Mouse (Mus musculus) c-Kit-positive CD71-negative TER-119-negative erythroid progenitor cells, embryonic 14.5 days (primary cell): ENCODE measurements around the gene Cdkl4.

Experiments used
- DNase-seq: peaks from one replicate; pipeline ENCODE4 v3.0.0-alpha.2; 2013; ENCODE audit warnings: low read depth

Gene Cdkl4

DNA sequence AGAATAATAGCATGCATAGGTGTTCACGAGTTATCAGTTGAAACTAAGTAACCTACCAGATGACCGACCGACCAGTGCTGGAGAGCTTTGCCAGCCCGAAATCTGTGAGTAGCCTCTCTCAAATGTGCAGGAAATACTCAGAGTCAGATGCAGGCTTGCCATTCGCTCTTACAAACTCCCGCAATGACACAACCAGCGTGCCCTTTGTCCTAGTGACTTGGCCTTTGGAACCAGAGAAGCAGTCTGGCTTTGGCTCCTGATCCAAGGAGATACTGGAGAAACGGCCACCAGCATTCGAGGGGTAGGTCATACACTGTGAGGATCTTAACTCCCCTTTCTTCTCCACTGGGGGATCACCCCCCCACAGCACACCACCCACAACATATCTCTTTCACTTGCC, 61.7 kb downstream of the Cdkl4 start:
- DNase-seq: no peak

DNA sequence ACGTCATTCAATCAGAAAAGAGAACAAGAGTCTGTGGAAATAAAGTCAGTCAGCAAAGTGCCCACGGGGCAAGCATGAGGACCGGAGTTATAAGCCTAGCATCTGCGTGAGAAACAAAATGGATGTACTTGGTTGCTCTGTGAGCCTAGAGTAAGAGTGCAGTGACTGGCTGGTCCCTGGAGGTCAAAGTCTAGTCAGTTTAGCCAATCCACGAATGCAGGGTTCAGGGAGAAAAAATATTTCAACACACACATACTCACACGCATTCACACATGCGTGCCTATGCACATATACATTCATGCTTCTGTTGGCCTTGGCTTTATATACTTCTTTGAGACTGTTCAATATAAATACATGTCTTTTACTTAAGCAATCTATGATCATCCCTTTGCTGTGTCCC, 62.1 kb downstream of the Cdkl4 start:
- no peak for DNase-seq

GRCm38 (mm10) chr17:80513766-80514165, 63.8 kb downstream of the Cdkl4 start:
- no peak for DNase-seq

- no peak for DNase-seq
These were observed 67.2 kb downstream of the Cdkl4 start for GRCm38 (mm10) chr17:80510459-80510855.

- DNase-seq: no peak
These were observed 67.8 kb downstream of the Cdkl4 start for GRCm38 (mm10) chr17:80509494-80510458.

GRCm38 (mm10) chr17:80505766-80506165, 71.8 kb downstream of the Cdkl4 start:
- DNase-seq: no peak

- no peak for DNase-seq
These were observed 72.3 kb downstream of the Cdkl4 start for GRCm38 (mm10) chr17:80505342-80505741.

GRCm38 (mm10) chr17:80501805-80502172, 75.8 kb downstream of the Cdkl4 start:
- DNase-seq: no peak

GRCm38 (mm10) chr17:80501037-80501804, 76.4 kb downstream of the Cdkl4 start:
- no peak for DNase-seq

- no peak for DNase-seq
These were observed 77.6 kb downstream of the Cdkl4 start for GRCm38 (mm10) chr17:80500025-80500424.

- DNase-seq: no peak
These were observed 78.9 kb downstream of the Cdkl4 start for GRCm38 (mm10) chr17:80498600-80499268.

DNA sequence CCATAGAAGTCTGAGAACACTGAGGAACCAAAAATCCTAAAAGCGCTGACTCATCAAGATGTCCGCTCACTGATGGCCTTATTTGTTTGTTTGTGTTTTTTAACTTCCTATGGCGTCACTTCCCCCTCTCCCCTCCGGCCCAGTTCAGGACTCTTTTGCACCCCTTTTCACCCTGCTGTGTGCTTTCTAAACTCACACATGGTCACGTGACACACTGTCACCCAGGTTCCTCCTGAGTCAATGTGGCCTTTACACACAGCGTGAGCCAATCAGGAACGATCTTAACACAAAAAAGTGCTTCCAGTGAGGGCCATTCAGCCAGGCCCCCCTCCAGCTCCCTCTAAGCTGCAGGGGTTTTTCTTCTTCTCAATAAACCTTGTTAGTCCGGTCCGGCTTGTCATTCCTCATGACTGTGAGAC, 80.4 kb downstream of the Cdkl4 start:
- DNase-seq: no peak

DNA sequence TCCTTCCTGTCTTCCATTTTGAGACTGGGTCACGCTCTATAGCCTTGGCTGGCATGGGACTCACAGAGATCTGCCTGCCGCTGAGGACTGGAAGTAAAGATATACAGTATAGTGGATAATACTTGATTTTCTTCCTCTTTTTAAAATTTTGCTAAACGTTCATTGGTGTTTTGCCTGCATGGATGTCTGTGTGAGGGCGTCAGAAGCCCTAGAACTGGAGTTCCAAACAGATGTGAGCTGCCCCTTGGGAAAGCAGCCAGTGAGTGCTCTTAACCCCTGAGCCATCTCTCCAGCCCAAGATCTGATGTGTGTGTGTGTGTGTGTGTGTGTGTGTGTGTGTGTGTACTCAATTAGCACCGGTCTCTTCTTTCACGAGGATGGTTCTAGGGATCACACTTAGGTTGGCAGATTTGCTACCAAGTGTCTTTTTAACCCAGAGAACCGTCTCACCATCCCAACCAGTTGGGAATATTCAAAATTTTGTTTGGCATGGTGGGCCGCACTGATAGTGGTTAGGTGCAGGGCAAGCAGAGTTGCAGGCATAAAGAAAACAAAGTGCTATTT, 80.9 kb downstream of the Cdkl4 start:
- DNase-seq: no peak

GRCm38 (mm10) chr17:80496185-80496584, 81.4 kb downstream of the Cdkl4 start:
- no peak for DNase-seq

DNA sequence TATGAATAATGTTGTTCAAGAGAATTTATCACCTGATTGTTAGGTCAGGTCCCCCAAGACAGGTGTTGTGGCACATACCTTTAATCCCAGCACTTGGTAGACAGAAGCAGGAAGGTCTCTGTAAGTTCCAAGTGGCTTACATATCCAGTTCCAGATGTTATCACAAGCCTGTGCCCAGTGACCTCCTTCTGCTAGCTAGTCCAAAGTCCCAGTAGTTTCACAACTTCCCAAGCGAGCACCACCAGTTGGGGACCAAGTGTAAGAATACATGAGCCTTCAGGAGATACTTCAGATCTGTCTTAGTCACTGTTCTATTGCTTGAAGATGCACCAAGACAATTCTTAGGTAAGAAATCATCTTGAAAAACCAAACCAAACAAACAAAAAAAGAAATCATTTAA, 83.7 kb downstream of the Cdkl4 start:
- DNase-seq: no peak

GRCm38 (mm10) chr17:80492811-80493210, 84.8 kb downstream of the Cdkl4 start:
- DNase-seq: no peak

GRCm38 (mm10) chr17:80492274-80492673, 85.3 kb downstream of the Cdkl4 start:
- DNase-seq: no peak

GRCm38 (mm10) chr17:80490166-80490565, 87.4 kb downstream of the Cdkl4 start:
- DNase-seq: no peak

- DNase-seq: no peak
These were observed 88.7 kb downstream of the Cdkl4 start for GRCm38 (mm10) chr17:80488918-80489317.

DNA sequence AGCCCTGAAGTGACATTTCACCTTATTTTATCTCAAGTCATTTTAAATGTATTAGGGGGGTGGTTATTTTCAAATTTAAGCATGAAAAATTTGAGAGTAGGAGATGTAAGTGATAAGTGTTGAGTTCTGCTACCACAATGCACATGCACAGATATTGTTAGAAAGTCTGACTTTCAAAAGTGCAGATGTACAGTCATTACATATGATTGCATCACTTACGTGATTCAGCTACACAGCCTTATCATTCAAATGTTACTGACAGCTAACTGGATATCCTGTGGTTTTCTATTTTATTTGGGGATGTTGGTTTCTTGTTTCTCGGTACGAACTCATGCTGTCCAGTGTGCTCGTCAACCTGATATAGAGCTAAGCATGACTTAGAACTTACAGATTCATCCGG, 92.5 kb downstream of the Cdkl4 start:
- no peak for DNase-seq

- DNase-seq: no peak
These were observed 96.8 kb downstream of the Cdkl4 start for GRCm38 (mm10) chr17:80480855-80481224.
